Mouse (Mus musculus) MEL (cell line): ENCODE data around the gene Aplp1.

Source experiments
- CTCF ChIP-seq, 3 experiments: IDR thresholded peaks in 2 of 3; conservative IDR thresholded peaks in 1 of 3; 2 replicates each; pipeline ENCODE4 v1.5.1; 2011 to 2012; ENCODE audit warnings: low read length in 3 of 3, low read depth in 2 of 3, mild to moderate bottlenecking in 2 of 3, improper control_type of control experiment in 1 of 3, inconsistent platforms in 1 of 3, mixed read lengths in 1 of 3, moderate library complexity in 1 of 3; ENCODE audit not compliant: control insufficient read depth in 1 of 3, insufficient read depth in 1 of 3, poor library complexity in 1 of 3, severe bottlenecking in 1 of 3
- GATA1 ChIP-seq: IDR thresholded peaks from 2 replicates; pipeline ENCODE4 v1.6.1; 2011; ENCODE audit warnings: low read depth, low read length, improper control_type of control experiment
- NELFE ChIP-seq: IDR thresholded peaks from 2 replicates; pipeline ENCODE4 v1.6.1; 2011; ENCODE audit warnings: low read depth, low read length, improper control_type of control experiment
- POLR2A ChIP-seq, 2 experiments: IDR thresholded peaks; 2 replicates each; pipeline ENCODE4 v1.6.1; 2011 to 2012; ENCODE audit warnings: low read length in 2 of 2, mild to moderate bottlenecking in 2 of 2, control low read depth in 1 of 2, improper control_type of control experiment in 1 of 2, low read depth in 1 of 2, moderate library complexity in 1 of 2; ENCODE audit not compliant: control insufficient read depth in 1 of 2, insufficient read depth in 1 of 2, poor library complexity in 1 of 2

DNA sequence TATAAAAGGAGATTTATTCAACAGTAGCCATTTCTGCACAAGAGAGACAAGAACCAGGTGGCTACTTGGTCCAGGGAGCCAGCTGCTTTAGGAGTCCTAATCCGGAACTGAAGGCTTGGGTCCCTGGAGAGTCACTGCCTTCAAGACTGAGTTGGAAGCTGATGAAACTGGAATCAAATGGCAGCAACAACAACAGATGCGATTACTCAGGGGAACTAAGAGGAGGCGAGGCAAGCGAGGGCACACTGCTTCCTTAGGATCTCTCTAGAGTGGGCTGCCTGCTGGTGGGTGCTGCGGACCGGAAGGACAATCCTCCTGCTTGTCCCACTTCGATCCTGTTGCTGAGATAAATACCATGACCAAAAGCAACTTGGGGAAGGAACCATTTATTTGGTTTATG, 45.7 kb downstream of the Aplp1 start:
- TF ChIP-seq POLR2A (IDR thresholded peaks at IDR 0.05; ENCODE audit: control insufficient read depth in 1 of 2, insufficient read depth in 1 of 2, low read depth in 1 of 2, low read length in 2 of 2, poor library complexity in 1 of 2) (no peak), CTCF (IDR thresholded peaks at IDR 0.05 in 2 of 3, conservative IDR thresholded peaks at IDR 0.05 in 1 of 3; ENCODE audit: control insufficient read depth in 1 of 3, insufficient read depth in 1 of 3, low read depth in 2 of 3, low read length in 3 of 3, poor library complexity in 1 of 3, severe bottlenecking in 1 of 3) (no peak), GATA1 (no peak), NELFE (no peak)
